Mouse (Mus musculus): ENCODE measurements around the gene Cnpy1. TPM values are rescaled to one million over a fixed set of nuclear protein-coding genes. Genes with fewer than 3 reads are reported as not detected.

Cnpy1 gene
- polyA plus RNA-seq (2014; fragmentation: Illumina TruSeq; extraction: RNeasy Lipid Tissue Mini Kit (QIAGEN cat#74804); ENCODE audit: low read depth, low replicate concordance) = not detected

GRCm38 (mm10) chr5:28245574-28245973 lies at the start of gene Cnpy1:
Gene Cnpy1 (minus strand): TSS chr5:28245806.

GRCm38 (mm10) chr5:28165358-28166255 lies 80.0 kb downstream of the Cnpy1 start, which contains the start of gene En2:
Gene En2 (plus strand): TSS chr5:28165694.

Other genes starting within 250 kb of the Cnpy1 start
- 184 TPM for gene Insig1, start 174.4 kb downstream of the Cnpy1 start, polyA plus RNA-seq (2014; fragmentation: Illumina TruSeq; extraction: RNeasy Lipid Tissue Mini Kit (QIAGEN cat#74804); ENCODE audit: low read depth, low replicate concordance)
- 0.17 TPM for gene En2, start 80.1 kb downstream of the Cnpy1 start, polyA plus RNA-seq (2014; fragmentation: Illumina TruSeq; extraction: RNeasy Lipid Tissue Mini Kit (QIAGEN cat#74804); ENCODE audit: low read depth, low replicate concordance)
- 56.0 TPM for gene Rbm33, start 71.3 kb upstream of the Cnpy1 start, polyA plus RNA-seq (2014; fragmentation: Illumina TruSeq; extraction: RNeasy Lipid Tissue Mini Kit (QIAGEN cat#74804); ENCODE audit: low read depth, low replicate concordance)
- gene Shh, start 221.4 kb upstream of the Cnpy1 start, polyA plus RNA-seq (2014; fragmentation: Illumina TruSeq; extraction: RNeasy Lipid Tissue Mini Kit (QIAGEN cat#74804); ENCODE audit: low read depth, low replicate concordance) = 48.0 TPM